Mouse (Mus musculus) lung, postnatal 14 days (tissue): Measurements from ENCODE around the gene Gmfg.

Source experiments
- DNase-seq: peaks from one replicate; pipeline ENCODE4 v3.0.0; 2021

Gene Gmfg

DNA sequence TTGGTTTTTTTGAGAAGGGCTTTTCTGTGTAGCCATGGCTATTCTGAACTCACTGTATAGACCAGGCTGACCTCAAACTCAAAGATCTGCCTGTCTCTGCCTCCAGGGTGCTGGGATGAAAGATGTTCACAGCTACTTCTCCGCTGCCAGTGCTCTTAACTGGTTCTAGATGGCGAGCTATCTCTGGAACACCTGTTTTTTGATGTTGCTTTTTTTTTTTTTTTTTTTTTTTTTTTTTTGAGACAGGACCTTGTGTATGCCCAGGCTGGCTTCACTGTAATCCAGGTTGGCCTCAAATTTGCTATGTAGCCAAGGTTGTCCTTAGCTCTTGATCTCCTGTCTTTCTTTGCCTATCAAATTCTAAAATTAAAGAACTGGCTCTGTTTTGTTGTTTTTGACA lies 1.5 kb downstream of the Gmfg start:
- DNase-seq = no peak

DNA sequence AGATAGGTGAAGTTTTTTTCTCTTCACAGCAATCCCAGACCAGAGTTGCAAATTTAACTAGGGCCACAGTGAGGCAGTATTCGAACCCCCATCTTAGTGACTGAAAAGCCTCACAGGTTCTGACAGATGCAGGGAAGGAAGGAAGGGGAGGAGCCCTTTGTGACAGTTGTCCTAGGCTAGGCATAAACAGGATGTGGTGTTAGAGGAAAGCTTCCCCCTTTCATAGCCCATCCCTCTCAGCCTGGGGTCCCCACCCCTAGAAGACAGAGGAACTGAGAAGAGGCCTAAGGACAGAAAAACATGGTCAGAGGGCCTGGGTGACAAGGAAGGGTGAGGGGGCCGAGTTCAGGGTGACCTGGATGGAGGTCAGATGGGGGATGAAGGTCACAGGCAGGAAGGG lies 3.5 kb downstream of the Gmfg start:
- DNase-seq = peak; percentile 59

DNA sequence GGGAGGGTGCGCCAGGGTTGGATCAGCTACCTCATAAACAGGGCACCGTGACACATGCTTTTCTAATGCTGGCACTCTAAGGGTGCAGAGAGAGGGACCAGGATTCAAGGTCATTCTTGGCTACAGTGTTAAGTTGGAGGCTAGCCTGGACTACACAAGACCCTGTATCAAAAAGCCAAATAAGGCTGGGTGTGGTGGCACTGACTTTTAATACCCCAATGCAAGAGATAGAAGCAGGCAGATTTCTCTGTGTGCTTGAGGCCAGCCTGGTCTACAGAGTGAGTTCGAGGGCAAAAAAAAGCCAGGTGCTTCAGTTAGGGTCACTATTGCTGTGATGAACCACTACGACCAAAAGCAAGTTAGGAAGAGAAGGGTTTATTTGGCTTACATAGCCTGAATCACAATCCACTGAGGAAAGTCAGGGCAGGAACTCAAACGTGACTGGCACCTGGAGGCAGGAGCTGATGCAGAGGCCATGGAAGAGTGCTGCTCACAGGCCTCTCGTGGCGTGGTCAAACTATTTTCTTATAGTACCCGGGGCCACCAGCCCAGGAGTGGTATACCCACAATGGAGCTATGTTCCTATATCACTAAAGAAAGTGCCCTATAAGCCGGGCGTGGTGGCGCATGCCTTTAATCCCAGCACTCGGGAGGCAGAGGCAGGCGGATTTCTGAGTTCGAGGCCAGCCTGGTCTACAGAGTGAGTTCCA lies 4.7 kb downstream of the Gmfg start:
- no peak for DNase-seq

DNA sequence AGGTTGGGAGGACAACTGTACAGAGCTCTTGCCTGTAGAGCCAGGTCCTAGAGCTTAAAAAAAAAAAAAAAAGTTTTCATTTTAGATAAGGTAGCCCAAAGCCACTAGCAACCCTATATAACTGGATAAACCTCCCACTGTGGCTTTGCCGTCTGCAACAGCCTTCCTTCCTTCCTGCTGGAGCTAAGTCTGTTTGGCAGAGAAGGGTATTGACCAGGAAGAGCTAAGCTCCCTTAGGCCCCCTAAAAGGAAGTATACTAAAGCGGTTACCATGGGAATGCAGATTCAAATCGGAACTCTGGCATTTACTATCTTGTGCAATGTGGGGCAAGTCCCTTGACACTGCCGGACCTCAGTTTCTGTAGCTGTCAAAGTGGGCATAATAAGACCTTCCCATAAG lies 5.4 kb downstream of the Gmfg start:
- DNase-seq = no peak

DNA sequence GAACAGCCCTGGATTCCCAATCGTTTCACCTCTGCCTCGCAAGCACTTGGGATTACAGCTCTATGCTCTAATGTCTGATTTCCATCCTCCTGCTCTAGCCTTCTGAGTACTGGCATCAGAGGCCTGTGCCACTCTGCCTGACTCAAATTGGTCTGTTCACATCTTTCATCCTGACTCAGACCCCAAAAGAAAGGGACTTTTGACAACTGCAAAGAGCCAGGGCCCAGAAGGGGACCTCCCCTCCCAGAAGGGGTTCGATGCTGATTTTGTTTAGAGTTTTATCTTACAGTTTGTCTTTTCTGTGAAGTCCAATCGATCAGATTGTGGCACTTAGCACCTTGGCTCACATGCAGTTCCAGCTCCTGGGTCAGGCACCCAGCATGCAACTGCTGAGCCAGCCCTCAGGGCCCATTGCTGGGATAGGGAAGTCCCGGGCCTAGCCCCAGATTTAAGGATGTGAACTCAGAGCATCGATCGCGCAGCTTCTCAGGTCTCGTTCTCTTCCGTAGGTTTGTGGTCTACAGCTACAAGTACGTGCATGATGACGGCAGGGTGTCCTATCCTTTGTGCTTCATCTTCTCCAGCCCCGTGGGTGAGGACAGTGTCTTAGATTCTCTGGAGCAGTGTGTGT lies 7.2 kb downstream of the Gmfg start:
- DNase-seq = no peak

DNA sequence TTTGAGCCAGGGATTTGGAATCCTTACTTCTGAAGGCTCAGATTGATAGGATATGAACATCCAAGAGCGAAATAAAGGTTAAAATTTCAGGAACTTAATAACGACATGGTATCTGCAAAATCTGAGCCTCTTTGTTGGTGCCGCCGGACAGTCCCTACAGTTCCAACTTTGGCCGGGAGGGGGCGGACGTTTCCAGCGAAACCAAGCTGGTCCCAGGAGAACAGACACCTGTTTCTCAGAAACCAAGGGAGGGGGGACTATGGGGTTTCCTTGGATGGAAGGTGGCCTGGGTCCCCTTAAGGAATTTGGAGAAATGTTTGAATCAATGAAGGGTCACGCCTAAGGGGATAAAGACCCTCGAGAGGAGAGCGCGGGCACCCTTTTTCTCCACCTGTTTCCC lies 9.2 kb downstream of the Gmfg start:
- peak; percentile 90 for DNase-seq

DNA sequence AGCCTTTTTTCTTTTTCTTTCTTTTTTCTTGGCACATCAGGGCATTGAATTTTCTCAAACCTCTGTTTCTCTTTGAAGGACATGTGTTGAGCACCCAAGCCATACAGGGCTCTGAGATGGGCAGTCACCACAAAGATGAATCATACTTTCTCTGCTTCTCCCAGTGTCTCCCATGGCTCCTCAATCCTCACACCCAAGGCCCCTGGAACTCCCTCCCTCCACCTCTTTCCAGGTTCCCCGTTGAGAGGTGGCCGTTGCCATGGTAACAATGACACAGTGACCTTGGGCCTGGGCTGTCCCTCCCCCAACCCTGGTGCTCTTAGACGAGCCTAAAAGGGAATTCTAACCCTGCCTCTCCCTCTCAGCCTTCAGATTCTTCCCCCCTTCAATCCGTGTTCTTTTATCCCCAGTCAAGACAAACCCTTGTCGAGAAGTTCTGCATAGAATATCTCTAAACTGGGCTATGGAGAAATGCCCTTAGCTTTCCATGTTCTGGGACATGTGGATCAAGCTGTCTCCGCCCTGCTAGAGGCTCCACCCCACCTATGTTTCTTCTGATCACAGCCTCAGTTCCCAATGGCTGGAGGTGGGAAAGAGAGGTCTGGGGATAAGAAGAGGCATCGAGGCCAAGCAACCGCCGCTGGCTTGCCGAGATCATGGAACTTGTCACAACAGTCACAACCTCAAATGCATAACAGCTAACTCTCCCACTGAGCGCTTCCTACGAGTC lies 10.0 kb downstream of the Gmfg start:
- DNase-seq = no peak

DNA sequence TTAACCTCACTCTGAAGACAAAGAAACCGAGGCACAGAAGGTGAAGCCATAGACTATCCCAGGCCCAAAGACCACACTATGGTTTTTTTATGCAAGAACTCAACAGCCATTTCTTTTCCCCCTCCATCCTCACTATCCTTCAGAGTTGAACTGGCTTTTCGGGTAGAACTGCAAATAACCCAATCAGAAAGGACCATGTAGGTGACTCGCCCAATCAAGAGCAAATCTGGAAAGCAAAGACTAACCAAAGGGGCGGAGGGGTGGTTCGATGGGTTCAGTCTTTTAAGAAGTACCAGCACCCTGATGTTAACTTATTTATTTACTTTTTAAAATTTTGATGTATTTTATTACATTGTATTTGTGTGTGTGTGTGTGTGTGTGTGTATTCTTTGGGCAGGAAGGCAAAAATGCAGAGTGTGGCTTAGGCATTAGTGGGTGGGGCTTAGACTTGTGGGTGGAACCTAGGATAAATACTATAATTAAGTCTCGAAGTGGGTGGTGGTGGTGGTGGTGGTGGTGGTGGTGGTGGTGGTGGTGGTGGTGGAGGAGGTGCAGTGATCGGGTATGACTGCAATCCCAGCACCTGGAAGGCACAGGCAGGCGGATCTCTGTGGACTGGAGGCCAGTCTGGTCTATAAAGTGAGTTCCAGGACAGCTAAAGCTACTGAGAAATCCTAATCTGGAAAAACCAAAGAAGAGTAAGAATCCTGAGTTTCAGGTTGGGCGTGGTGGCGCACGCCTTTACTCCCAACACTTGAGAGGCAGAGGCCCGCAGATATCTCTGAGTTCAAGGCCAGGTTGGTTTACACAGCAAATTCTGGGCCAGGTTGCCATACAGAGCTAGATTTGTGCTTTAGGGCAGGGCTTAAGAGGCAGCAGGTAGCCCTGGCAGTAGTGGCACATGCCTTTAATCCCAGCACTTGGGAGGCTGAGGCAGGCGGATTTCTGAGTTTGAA lies 10.9 kb downstream of the Gmfg start:
- DNase-seq = no peak

DNA sequence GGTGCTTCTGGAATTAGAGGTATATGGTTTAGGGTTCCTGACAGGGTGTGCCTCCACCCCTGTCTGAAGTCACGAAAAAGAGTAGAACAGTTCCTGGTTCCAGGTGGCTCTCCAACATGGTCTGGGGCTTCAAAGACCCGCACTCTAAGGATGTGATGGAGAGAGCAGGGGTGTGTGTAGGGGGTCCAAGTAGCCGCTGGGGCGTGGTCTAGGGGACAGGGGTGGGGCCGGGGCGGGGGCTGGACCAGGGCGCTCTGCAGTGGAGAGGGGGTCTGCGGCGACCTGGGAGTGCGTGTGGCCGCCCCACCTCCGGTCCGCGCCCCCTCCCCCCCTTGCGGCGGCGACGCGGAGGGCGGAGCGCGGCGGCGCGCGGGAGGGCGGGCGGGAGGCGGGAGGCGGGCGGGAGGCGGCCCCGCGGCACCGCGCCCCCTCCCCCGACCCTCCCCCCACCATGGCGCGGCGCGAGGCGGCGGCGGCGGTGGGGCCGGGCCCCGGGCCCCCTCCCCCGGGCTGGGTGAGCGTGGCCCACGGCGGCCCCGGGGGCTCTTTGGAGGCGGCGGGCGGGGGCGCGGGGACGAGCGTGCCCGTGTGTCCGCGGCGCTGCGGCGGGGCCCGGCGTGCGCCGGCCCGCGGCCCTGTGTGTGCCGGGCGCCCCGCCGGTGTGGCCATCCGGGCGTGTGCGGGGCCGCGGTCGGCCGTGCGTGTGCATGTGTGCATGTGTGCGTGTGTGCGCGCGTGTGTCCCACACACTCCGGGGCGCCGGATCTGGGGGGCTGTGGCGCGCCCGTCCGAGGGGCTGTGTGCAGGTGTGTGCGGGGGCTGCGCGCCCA lies 14.5 kb downstream of the Gmfg start, which contains the start of gene Lrfn1:
Gene Lrfn1 (plus strand): TSS at position 450 of the 830 bp plus-strand sequence.
- DNase-seq = no peak

DNA sequence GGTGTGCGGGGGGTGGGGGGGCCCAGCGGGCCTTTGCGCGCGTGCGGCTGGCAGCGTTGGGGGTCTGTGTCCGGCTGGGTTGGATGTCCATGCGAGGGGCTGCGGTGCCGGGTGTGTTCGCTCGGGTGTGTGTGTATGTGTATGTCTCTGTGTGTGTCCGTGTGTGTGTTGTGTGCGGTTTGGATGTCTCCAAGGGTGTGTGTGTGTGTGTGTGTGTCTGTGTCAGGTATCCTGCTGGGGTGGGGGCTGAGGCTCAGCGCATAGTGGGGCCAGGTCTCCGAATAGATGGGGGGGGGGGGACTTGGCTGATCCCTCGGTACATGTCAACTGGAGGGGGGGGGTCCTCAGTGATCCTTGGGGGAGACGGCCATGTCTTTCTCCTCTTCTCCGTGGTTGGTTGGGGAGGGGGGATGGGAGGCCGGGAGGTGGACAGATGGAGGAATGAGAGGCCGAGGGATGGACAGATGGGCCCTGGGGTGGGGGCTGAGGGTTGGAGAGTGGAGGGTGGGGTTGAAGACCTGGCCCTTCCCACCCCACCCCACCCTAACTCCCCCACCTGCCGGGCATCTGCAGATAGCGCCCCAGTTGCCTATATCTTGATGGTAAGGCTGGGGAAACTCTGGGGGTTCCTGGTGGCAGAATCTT lies 15.2 kb downstream of the Gmfg start:
- DNase-seq = no peak

DNA sequence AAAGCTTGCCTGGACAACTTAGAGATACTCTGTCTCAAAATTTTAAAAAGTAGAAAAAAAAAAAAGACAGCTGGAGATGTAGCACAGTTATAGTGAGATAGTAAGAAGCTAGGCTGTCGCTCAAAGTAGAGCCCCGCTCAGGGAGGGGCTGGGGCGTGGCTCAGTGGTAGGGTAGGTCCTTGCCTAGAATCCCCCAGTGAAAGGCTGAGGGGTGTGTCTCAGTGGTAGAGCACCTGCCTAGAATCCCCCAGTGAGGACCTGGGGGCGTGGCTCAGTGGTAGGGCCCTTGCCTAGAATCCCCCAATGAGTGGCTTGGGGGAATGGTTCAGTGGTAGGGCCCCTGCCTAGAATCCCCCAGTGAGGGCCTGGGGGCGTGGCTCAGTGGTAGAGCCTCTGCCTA lies 23.1 kb downstream of the Gmfg start:
- DNase-seq = no peak

DNA sequence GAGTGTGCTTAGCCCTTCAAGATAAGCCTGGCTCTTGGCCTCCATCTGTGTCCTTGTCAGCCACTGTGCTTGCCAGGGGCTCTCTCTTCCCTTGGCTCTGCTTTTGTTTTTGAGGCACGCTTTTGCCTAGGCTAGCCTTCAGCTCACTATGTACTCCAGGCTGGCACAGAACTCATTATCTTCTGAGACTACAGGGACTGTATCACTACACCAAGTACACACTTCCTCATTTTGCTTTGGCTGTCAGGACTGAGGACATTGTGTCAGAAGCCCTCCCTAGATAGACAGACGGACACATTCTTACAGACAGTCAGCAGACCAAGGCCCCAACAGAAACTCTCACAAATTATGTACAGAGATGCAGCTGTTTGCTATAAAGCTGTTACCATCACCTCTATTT lies 25.5 kb downstream of the Gmfg start:
- DNase-seq = no peak

DNA sequence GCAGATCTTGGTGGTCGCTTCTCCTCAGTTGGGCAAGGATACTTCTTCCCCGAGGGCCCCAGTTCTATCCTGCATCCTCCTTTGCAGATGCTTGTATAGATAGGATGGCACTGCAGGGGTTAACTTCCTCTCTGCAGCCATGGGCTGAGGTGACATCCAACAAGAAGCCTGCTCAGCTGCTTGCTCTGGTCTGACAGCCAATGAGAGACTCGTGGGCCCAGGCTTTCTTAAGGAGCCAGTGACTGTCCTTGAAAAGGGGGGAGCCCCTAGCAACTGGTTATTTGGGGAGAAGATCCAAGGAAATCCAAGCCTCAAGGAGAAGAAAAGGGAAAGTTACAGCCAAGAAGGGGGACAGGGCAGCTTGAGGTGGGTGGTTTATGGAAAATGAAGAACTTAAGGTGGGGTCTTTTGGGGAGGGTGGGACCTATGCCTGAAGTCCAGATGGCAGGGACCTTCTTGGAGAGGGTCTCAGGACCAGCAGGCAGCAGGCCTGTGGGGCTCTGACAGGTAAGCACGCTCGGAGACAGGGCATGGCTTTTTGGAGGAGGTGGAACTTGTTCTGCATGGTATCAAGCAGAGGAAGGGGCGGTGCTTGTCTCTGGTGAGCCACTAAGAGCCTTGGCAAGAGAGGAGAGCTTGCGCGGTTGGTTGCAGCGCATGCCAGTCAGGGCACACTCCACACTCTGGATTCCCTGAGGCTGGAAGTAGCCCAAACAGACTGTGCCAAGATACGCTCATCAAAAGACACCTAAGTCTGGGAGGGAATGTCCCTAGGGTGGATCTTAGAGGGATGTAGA lies 27.4 kb downstream of the Gmfg start:
- DNase-seq = peak; percentile 62

DNA sequence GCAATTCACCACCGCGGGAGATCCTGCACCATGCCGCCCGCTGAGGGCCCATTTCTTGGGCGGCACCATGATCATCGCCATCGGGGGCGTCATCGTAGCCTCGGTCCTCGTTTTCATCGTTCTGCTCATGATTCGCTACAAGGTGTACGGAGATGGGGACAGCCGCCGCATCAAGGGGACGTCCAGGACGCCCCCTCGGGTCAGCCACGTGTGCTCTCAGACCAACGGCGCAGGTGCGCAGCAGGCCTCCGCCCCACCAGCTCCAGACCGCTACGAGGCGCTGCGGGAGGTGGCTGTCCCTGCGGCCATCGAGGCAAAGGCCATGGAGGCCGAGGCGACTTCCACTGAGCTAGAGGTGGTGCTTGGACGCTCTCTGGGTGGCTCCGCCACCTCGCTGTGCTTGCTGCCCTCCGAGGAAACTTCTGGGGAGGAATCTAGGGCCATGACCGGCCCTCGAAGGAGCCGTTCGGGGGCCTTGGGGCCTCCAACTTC lies 29.5 kb downstream of the Gmfg start:
- no peak for DNase-seq

DNA sequence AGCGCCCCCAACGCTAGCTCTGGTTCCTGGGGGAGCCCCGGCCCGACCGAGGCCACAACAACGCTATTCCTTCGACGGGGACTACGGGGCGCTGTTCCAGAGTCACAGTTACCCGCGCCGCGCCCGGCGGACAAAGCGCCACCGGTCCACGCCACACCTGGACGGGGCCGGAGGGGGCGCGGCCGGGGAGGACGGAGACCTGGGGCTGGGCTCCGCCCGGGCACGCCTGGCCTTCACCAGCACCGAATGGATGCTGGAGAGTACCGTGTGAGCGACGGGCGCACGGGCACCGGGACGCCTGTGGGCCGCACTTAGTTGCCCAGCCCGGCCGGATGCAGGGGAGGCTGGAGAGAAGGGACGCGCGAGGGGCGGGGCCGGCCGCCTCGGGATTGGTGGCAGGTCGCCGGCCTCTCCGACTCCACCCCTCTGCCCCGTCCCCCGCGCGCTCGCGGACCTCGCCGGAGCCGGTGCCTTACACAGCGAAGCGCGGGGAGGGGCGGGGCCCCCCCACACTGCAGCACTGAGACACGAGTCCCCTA lies 30.0 kb downstream of the Gmfg start:
- peak; percentile 70 for DNase-seq

DNA sequence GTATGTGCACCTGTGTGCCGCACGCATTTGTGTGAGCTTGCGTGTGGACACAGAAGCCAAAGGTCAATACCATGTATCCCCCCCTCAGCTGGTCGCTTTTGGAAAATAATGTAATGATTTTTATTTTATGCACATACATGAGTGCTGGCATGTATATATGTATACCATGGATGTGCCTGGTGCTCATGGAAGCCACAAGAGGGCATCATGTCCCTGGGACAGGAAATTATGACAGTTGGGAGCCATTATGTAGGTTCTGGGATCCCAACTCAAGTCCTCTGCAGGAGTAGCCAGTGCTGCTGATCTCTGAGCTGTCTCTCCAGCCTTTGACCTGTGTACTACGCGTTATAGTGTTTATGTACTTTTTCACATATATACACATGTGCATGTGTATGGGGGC lies 38.9 kb downstream of the Gmfg start:
- DNase-seq = no peak

DNA sequence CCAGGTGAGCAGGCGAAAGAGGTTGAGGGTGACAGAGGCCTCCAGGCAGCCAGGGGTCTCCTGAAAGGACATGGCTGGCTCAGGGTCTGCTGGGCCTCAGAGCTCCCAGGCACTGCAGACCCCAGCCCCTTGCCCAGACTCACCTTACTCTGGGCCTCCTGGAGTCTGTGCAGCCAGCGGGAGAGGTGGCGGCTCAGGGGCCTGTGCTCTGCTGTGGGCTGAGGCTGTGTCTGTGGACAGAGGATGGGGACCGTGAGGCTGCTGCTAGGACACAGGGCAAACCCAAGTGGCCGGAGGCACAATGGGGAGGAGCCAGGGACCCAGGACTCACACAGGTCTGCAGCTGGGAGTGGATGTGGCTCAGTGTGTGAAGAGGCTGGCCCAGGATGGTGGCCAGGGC lies 40.1 kb downstream of the Gmfg start:
- DNase-seq = no peak

DNA sequence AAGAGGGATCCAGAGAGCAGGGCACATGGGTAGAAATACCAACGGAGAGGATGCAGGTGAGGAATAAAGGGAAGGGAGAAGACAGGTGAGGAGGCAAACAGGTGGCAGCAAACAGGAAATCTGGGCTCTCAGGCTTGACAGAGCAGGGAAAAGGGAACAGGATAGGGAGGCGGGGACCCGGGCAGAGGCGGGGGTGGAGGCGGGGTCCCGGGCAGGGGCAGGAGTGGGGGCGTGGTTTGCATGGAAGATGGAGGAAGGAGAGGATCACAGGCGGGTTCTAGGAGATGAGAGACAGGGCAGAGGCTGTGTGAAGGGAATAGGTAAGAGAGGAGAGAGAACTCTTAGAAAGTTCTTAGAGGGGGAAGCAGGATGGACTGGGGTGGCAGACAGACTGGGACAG lies 41.6 kb downstream of the Gmfg start:
- no peak for DNase-seq

DNA sequence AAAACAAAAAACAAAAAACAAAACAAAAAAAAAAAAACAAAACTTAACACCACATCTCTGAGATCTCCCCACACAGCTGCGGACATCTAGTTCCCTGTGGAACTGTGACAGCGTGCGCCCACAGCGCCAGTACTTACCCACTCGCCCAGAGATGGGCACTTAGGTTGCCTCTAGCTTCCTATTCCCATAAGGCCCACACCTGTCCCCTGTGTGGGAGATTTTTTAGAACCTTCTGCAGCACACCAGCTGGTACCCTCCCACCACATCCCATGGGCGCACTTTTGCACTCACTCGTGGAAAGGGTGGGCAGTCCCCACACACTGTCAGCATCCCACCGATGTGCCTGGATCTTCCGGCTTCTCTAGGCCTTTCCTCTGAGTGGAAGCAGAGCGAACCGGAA lies 45.6 kb downstream of the Gmfg start:
- DNase-seq = no peak

DNA sequence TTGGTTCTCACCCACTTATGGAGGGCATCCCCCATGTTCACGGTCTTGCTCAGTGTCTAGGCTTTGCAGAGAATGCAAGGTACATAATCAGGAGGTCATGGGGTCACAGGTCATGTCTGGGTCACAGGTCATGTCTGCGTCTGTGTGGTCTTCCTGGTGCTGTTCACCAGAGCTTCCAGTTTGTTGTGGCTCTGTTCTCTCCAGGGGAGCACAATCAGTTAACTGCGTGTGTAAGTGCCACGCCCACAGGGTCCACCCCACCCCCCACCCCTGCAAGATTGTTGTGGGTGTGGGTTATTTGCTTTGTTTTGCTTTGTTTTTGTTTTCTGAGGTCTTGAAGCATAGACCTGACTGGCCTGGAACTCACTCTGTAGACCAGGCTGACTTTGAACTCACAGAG lies 46.9 kb downstream of the Gmfg start:
- DNase-seq = no peak
